Mouse (Mus musculus): ENCODE measurements around the gene Ino80b.

Ino80b gene

DNA sequence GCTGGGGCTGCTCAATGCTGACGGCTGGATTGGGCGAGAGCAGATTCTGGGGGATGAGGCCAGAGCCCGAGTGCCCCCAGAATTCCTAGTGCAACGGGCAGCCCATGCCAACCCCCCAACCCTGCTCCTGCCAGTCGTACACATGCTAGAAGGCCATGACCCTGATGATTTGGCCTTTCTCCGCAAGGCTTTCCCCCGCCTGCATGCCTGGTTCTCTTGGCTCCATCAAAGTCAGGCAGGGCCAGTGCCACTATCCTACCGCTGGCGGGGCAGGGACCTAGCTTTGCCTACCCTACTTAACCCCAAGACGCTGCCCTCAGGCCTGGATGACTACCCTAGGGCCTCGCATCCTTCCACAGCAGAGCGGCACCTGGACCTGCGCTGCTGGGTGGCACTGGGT, 7.6 kb downstream of the Ino80b start:
- DNase-seq (ENCODE audit: low spot score in 2 of 2): no peak

GRCm38 (mm10) chr6:83117165-83117438, 8.1 kb downstream of the Ino80b start:
- no peak for DNase-seq (ENCODE audit: low spot score in 2 of 2)

DNA sequence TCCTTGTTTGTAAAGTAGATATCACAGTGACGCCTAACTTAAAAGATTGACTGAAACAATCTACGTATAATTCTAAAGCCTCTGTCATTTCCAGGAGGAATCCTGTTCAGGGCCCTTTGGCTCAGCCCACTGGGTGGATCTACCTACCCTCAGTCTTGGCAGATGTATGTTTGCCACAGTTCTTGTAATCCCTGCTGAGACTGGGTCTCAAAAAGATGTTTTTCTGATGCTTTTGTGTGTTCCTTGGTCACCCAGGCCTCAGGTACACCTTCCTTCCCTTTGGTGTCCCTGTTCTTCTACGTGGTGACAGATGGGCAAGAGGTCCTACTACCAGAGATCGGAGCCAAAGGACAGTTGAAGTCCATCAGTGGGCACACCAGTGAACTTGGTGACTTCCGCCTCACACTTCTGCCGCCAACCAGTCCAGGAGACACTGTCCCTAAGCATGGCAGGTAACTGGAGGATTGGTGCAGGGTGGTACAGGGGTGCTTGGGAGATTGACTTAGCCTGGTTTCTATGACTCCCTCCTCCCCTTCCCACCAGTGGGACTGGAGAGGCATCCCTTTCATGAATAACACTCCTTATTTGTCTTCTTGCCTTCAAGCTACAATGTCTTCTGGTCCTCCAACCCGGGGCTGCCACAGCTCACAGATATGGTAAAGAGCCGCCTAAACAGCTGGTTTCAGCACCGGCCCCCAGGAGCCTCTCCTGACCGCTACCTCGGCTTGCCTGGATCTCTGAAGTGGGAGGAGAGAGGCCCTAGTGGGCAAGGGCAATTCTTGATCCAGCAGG, 8.7 kb downstream of the Ino80b start:
- no peak for DNase-seq (ENCODE audit: low spot score in 2 of 2)

- no peak for DNase-seq (ENCODE audit: low spot score in 2 of 2)
Measured at GRCm38 (mm10) chr6:83115682-83116372, 9.4 kb downstream of the Ino80b start.

DNA sequence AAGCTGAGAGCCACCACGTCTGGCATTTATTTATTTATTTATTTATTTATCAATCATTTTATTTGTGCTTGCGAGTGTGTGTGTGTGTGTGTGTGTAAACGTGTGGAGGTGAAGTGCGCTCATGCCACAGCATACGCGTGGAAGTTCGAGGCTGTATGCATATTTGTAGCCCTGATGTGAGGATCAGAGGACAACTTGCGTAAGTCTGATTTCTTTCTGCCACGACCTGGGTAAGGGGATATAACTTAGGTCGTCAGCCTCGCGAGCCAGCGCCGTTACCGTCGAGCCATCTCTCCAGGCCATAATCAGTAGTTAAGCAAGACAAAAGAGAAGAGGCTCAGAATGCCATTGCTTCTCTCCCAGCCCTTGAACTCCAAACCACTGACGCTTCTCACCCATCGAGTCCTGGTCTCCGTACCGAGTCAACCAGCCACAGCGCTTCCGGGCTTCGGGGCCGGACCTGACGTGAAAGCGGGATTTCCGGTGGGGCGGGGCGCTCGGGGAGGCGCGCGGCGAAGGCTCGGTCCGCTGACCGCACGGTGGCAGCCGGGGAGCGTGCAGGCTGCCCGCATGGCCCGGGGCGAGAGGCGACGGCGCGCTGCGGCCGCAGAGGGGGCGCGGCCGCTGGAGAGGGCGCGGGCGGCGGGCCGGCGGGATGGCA, 10.1 kb downstream of the Ino80b start, which contains the start of gene Mogs:
TSS of gene Mogs (plus strand) at position 486 of the 661 bp plus-strand sequence.
- DNase-seq (ENCODE audit: low spot score in 2 of 2): peak; percentile 86 to 90

GRCm38 (mm10) chr6:83111510-83112136, 13.6 kb downstream of the Ino80b start:
- DNase-seq (ENCODE audit: low spot score in 2 of 2): no peak

DNA sequence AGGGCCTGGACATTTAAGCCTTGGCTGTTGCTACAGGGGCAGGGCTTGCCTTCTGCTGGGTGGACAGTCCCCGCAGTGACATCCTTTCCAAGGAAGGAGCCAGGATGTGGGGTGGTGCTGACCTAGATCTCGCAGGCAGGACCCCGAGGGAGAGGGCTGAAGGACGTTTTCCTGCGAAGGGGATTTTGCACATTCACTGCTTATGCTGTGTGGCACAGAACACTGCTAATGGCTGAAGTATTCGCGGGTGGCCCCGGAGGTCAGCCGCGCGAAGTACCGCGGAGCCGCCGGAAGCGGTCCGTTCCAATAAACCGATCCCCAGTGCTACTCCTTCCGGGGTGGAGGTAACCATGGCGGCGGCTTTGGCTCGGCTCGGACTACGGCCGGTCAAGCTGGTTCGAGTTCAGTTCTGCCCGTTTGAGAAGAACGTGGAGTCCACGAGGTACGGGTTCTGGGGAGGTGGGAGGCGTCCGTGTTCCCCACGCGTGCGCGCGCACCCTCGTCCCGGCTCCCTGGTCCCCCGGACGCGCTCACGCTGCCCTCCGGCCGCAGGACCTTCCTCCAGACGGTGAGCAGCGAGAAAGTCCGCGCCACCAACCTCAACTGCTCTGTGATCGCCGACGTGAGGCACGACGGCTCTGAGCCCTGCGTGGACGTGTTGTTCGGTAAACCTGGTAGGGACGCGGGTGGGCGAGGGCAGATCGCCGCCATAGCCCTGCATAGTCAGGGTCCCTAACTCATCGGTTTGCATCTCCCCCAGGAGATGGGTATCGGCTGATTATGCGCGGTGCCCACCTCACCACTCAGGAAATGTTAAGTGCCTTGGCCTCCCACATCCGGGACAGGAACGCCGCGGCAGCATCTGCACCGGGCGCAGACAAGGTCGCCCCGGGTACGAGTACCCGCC, 16.2 kb downstream of the Ino80b start, which contains the start of gene Mrpl53:
TSS of gene Mrpl53 (plus strand) at position 279 of the 907 bp plus-strand sequence.
- peak; percentile 61 to 68 for DNase-seq (ENCODE audit: low spot score in 2 of 2)

DNA sequence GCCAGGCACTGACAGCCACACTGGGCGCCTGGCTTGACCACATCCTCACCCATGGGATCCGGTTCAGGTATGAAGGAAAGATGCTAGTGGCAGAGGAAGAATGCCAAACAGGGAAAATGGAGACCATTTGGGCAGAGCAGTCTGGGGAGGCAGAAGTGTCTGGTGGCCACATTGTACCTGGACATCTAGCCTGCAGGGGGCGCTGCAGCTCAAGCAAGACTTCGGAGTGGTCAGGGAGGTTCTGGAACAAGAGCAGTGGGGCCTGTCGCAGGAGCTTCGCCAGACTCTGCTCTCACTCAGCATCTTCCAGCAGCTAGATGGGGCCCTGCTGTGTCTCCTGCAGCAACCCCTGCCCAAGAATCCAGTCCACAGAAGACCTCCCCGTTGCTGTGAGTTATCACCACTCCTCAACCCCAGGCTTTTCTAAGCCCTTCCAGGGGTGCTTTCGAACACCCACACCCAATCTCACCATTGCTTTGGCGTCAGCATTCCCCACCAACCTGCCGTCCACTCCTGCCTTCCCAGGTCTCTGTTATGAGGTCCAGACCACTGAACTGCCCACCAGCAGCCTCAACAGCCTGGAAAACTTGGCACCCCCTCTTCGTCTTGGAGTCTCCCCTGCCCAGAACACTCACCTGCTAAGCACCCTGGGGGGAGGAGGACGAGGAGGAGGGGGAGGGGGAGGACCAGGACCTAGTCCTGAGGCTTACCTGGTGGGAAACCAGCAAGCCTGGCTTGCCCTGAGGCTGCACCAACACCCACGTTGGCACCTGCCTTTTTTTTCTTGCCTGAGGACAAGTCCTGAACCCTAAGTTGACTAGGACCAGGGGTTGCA, 17.4 kb downstream of the Ino80b start:
- no peak for DNase-seq (ENCODE audit: low spot score in 2 of 2)

DNA sequence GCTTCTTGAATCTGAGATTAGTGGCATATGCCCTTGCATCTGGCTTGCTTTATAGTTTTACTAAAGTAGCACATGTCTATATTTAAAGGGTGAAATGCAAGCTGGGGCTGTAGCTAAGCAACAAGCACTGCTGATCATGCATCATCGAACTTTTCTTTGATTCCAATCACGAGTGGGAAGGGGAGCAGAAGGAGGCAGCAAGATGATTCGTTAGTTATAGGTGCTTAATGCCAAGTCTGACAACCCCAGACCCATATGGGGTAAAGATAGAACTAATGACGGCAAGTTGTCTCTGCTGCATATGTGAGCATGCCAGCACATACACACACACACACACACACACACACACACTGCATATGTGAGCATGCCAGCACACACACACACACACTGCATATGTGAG, 21.1 kb downstream of the Ino80b start:
- DNase-seq (ENCODE audit: low spot score in 2 of 2): no peak

GRCm38 (mm10) chr6:83103130-83103650, 22.0 kb downstream of the Ino80b start:
- DNase-seq (ENCODE audit: low spot score in 2 of 2): no peak

GRCm38 (mm10) chr6:83101688-83102556, 23.3 kb downstream of the Ino80b start:
- peak in 1 of 2 experiments; percentile 50 for DNase-seq (ENCODE audit: low spot score in 2 of 2)

DNA sequence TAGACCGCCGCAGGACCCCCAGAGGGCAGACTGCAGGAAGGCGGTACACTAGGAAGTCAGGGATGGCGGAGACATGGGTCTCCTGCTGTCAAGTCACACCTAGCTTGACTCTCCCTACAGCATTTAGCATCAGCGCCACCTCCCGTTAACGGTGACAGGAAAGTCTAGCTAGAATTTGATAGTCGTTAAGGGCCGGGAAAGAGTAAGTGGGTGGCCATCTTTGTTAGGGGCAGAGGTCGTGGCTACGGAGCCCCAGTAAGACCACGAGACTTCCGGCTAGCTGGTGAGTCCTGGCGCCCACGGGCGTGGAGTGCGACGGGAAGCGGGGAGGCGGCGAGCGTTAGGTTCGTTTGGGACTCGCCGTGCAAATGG, 23.9 kb downstream of the Ino80b start, which contains the start of the genes Ccdc142 and Gm42688:
TSS of gene Ccdc142 (plus strand) at position 286 of the 372 bp plus-strand sequence.
TSS of gene Gm42688 (plus strand) at position 302 of the 372 bp plus-strand sequence.
- DNase-seq (ENCODE audit: low spot score in 2 of 2): peak; percentile 89

GRCm38 (mm10) chr6:83098411-83098810, 26.8 kb downstream of the Ino80b start:
- DNase-seq (ENCODE audit: low spot score in 2 of 2): no peak

DNA sequence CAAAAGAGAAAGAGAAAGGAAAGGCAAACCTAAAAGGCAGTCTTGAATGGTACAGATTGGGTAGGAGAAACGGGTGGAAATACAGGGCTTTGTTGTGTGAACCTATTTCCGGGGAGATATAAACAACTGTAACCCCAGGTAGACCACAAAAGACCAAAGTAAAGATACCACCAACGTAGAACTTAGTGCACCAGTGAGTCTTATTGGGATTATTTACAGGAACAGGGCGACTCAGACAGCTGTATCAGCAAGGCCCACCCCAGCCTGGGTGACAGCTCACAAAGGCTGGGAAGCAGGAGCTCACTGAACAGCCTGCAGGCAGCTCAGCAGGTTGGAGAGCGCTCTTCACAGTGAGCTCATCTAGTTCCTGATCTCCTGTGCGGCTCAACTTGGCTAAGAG, 29.3 kb downstream of the Ino80b start:
- DNase-seq (ENCODE audit: low spot score in 2 of 2): no peak

GRCm38 (mm10) chr6:83092416-83093127, 32.7 kb downstream of the Ino80b start:
- no peak for DNase-seq (ENCODE audit: low spot score in 2 of 2)

- DNase-seq (ENCODE audit: low spot score in 2 of 2): no peak
Measured at GRCm38 (mm10) chr6:83087926-83088260, 37.3 kb downstream of the Ino80b start.

GRCm38 (mm10) chr6:83087205-83087925, 37.9 kb downstream of the Ino80b start:
- no peak for DNase-seq (ENCODE audit: low spot score in 2 of 2)

Measured in right cerebral cortex, postnatal 36 days (tissue).